Mouse (Mus musculus): ENCODE data around the gene Gm21149. TPM values are rescaled to one million over a fixed set of nuclear protein-coding genes. Genes with fewer than 3 reads are reported as not detected.
"Not testable (repeated sequence)": the region's sequence is repeated elsewhere in the genome, so short reads cannot be mapped to it uniquely, and the experiment has no call there.

Gene Gm21149
- total RNA-seq, 2 experiments from 2014 or later: not detected

DNA sequence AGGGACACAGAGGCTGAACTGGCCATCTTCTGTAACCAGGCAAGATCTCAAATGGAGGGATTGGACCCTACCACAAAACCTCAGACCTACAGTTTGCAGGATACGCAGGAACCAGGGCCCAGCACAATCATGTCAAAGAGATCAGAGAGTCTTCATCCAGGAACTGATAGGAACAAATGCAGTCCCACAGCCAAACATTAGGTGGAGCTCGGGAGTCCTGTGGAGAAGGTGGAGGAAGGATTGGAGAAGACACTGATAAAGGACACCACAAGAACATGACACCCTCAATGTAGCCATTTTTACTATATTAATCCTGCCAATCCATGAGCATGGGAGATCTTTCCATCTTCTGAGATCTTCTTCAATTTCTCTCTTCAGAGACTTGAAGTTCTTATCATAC lies 12.8 kb downstream of the Gm21149 start:
- ATAC-seq (replicated peaks; ENCODE audit: poor library complexity): not testable (repeated sequence)

DNA sequence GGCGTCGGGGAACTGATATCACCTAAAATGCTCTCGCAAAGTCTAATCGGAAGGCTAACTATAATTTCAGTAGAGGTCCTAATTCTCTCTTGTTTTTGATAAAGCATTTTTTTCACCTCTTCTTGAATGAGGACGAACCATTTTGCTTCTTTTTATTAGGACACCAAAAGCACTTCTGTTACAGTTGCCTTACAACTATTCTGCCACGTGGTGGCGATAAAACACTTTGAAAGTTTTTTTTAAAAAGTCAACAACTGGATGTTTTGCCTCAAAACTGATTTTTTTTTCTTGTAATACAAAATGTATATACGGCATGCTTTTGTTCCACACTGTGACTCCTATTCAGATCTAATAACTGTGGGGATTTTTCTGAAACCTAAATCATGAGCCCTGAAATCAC lies 14.7 kb downstream of the Gm21149 start:
- not testable (repeated sequence) for ATAC-seq (replicated peaks; ENCODE audit: poor library complexity)

DNA sequence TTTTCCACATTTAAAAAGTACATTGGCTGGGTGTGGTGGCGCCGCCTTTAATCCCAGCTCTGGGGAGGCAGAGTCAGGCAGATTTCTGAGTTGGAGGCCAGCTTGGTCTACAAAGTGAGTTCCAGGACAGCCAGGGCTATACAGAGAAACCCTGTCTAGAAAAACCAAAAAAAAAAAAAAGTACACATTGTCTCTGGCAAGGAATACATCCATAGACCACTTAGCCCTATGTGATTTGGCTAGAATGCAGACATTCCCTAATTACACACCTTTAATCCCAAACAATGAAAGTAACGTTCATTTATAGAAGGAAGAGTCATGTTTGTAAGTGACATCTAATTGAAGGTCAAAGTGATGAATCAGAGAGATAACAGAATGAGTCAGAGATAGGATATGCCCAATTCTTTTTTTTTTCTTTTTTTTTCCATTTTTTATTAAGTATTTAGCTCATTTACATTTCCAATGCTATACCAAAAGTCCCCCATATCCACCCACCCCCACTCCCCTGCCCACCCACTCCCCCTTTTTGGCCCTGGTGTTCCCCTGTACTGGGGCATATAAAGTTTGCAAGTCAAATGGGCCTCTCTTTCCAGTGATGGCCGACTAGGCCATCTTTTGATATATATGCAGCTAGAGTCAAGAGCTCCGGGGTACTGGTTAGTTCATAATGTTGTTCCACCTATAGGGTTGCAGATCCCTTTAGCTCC lies 18.3 kb downstream of the Gm21149 start:
- not testable (repeated sequence) for ATAC-seq (replicated peaks; ENCODE audit: poor library complexity)

Other genes with a start within 250 kb of the Gm21149 start
- not detected in 2 replicates for gene Gm21190, start 52.7 kb upstream of the Gm21149 start, total RNA-seq (2015)
- not detected in 2 replicates for gene Gm21190, start 52.7 kb upstream of the Gm21149 start, total RNA-seq (2017)
- gene Gm21083, start 100.8 kb upstream of the Gm21149 start, total RNA-seq (2015): not detected in 2 replicates
- not detected in 2 replicates for gene Gm21083, start 100.8 kb upstream of the Gm21149 start, total RNA-seq (2017)
- gene Speer4d, start 142.5 kb upstream of the Gm21149 start, total RNA-seq (2015): not detected in 2 replicates
- gene Speer4d, start 142.5 kb upstream of the Gm21149 start, total RNA-seq (2017): not detected in 2 replicates
- not detected in 2 replicates for gene 4930572O03Rik, start 180.5 kb upstream of the Gm21149 start, total RNA-seq (2015)
- not detected in 2 replicates for gene 4930572O03Rik, start 180.5 kb upstream of the Gm21149 start, total RNA-seq (2017)
- gene Speer4c, start 237.7 kb upstream of the Gm21149 start, total RNA-seq (2015): not detected in 2 replicates
- not detected in 2 replicates for gene Speer4c, start 237.7 kb upstream of the Gm21149 start, total RNA-seq (2017)